Mouse (Mus musculus) forebrain, embryonic 13.5 days (tissue): ENCODE measurements around the gene Igsf21. TPM values are rescaled to one million over a fixed set of nuclear protein-coding genes. Genes with fewer than 3 reads are reported as not detected.

ENCODE experiments used
- ATAC-seq: fragments of 200-750 bp; cut with Nextera tagmentation; 2 replicates; pipeline ENCODE4 v1.8.0; 2017
- H3K27ac ChIP-seq: fragments of 300-500 bp; sonication (generic); 2 replicates; pipeline ENCODE4 v1.5.1; 2015; ENCODE audit warnings: inconsistent platforms, mild to moderate bottlenecking, moderate library complexity
- H3K27me3 ChIP-seq: fragments of 300-500 bp; sonication (generic); 2 replicates; pipeline ENCODE4 v1.6.1; 2015; ENCODE audit warnings: mild to moderate bottlenecking, inconsistent platforms
- H3K36me3 ChIP-seq: fragments of 300-500 bp; sonication (generic); 2 replicates; pipeline ENCODE4 v1.6.1; 2015; ENCODE audit warnings: mild to moderate bottlenecking, inconsistent platforms; ENCODE audit not compliant: poor library complexity, severe bottlenecking
- H3K4me1 ChIP-seq: fragments of 300-500 bp; sonication (generic); 2 replicates; pipeline ENCODE4 v1.6.1; 2015; ENCODE audit warnings: inconsistent platforms
- H3K4me2 ChIP-seq: fragments of 300-500 bp; sonication (generic); 2 replicates; pipeline ENCODE4 v1.6.1; 2015; ENCODE audit warnings: inconsistent platforms, mild to moderate bottlenecking, moderate library complexity
- H3K4me3 ChIP-seq: fragments of 300-500 bp; sonication (generic); 2 replicates; pipeline ENCODE4 v1.5.1; 2015; ENCODE audit warnings: mild to moderate bottlenecking, inconsistent platforms
- H3K9ac ChIP-seq: fragments of 300-500 bp; sonication (generic); 2 replicates; pipeline ENCODE4 v1.6.1; 2015; ENCODE audit warnings: mild to moderate bottlenecking, inconsistent platforms
- H3K9me3 ChIP-seq: fragments of 300-500 bp; sonication (generic); replicated peaks from 2 replicates; pipeline ENCODE4 v1.6.1; 2016; ENCODE audit warnings: inconsistent platforms
- WGBS: fragments of 180-500 bp; shearing (Covaris S2); methylation state at CpG from one replicate; pipeline ENCODE4 v1.1.7; 2015; 5-methylcytosine and 5-hydroxymethylcytosine counted together
- polyA plus RNA-seq: library from polyadenylated mRNA; unstranded; fragments of >200 nt; fragmentation: Nextera tagmentation; extraction: Ambion mirVana; gene quantifications from 2 replicates; pipeline ENCODE4 v1.2.1, GENCODE M21; 2015

The Igsf21 gene
- polyA plus RNA-seq, 1 experiment from 2014 or later, result 28.6 TPM

DNA sequence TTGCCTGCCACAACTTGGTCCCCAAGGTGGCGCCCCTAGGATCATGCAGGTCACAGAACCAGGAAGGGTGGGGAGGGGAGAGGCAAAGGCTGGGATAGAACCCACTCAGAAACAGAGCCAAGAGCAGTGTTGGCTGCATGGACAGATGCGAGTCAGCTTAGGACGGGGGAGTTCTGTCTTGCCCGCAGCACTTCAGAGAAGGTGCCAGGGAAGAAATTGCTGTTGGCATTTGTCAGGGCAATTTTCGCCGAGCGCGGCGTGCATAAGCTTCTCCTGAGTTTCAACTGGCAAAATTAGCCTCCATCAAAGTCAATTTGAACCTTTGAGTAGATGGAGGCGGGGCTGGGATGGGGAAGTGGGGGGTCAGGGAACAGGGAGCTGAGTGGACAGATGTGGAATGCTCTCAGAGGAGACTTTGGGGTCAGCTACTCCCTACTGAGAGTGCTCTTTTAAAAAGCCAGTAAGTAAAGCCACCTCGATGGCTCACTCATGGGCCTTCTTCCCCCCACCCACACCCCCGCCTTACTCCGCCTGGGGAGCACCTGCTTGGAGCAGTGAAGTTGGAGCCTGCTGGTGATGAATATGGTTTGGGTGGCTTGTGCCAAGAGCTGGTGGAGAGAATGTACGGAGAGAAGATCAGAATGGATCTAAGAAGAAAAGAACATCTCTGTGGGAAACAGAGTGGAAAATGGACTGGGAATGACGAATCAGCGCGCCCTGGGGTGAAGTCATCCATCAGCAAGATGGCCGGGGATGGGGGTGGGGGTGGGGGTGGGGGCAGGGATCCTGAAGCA, 12.0 kb downstream of the Igsf21 start:
- Histone ChIP-seq H3K27ac (no peak overlapping the region), H3K9me3 (no peaks in the 10 kb centered on the region), H3K36me3 (no peaks in the 10 kb centered on the region), H3K4me3 (no peak overlapping the region), H3K4me1 (peaks cover 29% of the 10 kb centered on the region), H3K4me2 (no peak overlapping the region), H3K9ac (no peak overlapping the region), H3K27me3 (0 out of 2 replicates have a peak, but pooled peaks cover 5% of the 10 kb centered on the region)
- 76% methylated on average over 18 of the region's 18 CpGs for WGBS
- ATAC-seq, result no peak

DNA sequence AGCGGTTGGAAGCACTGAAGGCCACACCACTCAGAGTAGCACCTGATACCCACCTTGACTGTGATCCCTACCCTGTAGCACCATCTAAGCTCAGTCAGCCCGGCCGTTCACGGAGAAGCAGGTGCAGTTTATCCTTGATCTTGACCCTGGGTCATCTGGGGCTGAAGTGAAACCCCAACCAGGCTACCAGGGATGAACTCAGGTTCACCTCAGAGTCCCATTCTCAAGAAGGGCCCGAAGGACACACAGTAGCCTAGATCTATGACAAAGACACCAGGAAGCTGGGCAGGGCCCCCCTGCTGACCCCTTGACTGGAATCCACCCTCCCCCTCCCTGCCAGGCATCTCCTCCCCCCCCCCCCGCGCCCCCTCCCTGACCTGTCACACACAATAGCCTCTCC, 18.7 kb downstream of the Igsf21 start:
- Histone ChIP-seq H3K27me3 (0 out of 2 replicates have a peak, but pooled peaks cover 3% of the 10 kb centered on the region), H3K27ac (no peak overlapping the region), H3K4me1 (peaks cover 43% of the 10 kb centered on the region), H3K9ac (no peak overlapping the region), H3K4me2 (no peak overlapping the region), H3K36me3 (no peaks in the 10 kb centered on the region), H3K4me3 (no peak overlapping the region), H3K9me3 (no peaks in the 10 kb centered on the region)
- 58% methylated on average over 5 of the region's 7 CpGs for WGBS
- no peak for ATAC-seq

DNA sequence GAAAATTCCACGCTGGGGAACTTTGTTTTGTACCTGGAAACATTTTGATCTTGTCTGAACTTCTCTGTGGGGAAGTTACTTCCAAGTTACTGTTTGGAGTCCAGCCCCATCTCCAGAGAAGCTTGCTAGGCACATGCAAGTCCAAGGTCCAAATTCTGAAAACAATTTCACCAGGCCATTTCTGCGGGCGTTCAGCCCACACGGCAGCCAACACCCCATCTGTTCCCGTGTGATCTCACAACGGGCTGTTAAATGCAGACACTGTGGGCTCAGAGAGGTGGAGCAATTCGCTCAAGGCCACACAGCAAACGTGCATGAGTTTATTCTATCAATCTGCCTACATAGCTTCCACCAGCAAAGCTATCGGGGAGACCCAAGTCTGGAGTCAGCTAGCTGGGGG, 21.4 kb downstream of the Igsf21 start:
- no peak for ATAC-seq
- Histone ChIP-seq H3K27me3 (no peaks in the 10 kb centered on the region), H3K27ac (no peak overlapping the region), H3K36me3 (no peaks in the 10 kb centered on the region), H3K9ac (no peak overlapping the region), H3K4me1 (peaks cover 68% of the 10 kb centered on the region), H3K9me3 (no peaks in the 10 kb centered on the region), H3K4me2 (no peak overlapping the region), H3K4me3 (no peak overlapping the region)
- WGBS, result 79% methylated on average over 9 of the region's 9 CpGs

DNA sequence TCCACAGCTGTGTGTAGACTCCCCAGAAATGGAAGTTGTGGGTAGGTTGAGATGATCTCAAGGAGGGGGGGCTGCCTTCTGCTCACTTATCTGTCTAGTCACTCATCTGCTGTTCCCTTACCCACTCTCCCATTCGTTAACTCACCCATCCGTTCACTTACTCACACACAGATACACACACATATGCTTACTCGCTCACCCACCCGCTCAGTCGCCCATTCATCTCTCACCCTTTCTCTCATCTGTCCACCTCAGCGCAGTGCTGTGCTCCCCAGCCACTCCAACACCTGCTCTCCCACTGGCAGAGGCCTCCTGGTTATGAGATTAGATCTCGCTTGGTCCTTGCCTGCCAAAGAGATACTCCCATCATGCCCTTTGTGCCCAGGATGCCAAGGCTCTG, 22.1 kb downstream of the Igsf21 start:
- Histone ChIP-seq H3K27me3 (no peaks in the 10 kb centered on the region), H3K9ac (no peak overlapping the region), H3K36me3 (no peaks in the 10 kb centered on the region), H3K4me1 (peaks cover 71% of the 10 kb centered on the region), H3K4me3 (no peak overlapping the region), H3K27ac (no peak overlapping the region), H3K9me3 (no peaks in the 10 kb centered on the region), H3K4me2 (no peak overlapping the region)
- 81% methylated on average over 7 of the region's 7 CpGs for WGBS
- no peak; the same call in 1 of the 2 replicates for ATAC-seq

DNA sequence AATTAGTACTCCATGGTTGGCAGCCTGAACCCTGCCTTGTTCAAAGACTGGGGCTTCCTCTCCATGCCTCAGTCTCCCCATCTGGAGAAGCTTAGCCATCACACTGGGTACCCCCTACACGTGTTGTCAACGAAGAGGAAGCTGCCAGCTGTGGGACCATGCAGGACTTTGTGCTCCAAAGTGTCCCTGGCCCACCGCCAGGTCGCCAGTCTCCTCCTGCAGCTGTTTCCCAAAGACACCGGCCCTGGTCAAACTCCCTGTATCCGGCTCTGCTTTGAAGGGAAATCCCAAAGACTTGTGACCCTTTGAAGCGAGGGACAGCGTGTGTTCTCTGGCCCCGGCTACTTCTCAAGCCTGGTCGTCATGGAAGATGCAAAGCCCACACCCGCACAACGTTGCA, 23.5 kb downstream of the Igsf21 start:
- no peak for ATAC-seq
- no peaks in the 10 kb centered on the region for H3K27me3 ChIP-seq
- H3K4me3 ChIP-seq, result no peak overlapping the region
- H3K27ac ChIP-seq, result no peak overlapping the region
- WGBS, result 64% methylated on average over 12 of the region's 12 CpGs
- H3K9ac ChIP-seq, result no peak overlapping the region
- H3K4me1 ChIP-seq, result peaks cover 77% of the 10 kb centered on the region
- no peaks in the 10 kb centered on the region for H3K36me3 ChIP-seq
- no peaks in the 10 kb centered on the region for H3K9me3 ChIP-seq
- H3K4me2 ChIP-seq, result no peak overlapping the region

DNA sequence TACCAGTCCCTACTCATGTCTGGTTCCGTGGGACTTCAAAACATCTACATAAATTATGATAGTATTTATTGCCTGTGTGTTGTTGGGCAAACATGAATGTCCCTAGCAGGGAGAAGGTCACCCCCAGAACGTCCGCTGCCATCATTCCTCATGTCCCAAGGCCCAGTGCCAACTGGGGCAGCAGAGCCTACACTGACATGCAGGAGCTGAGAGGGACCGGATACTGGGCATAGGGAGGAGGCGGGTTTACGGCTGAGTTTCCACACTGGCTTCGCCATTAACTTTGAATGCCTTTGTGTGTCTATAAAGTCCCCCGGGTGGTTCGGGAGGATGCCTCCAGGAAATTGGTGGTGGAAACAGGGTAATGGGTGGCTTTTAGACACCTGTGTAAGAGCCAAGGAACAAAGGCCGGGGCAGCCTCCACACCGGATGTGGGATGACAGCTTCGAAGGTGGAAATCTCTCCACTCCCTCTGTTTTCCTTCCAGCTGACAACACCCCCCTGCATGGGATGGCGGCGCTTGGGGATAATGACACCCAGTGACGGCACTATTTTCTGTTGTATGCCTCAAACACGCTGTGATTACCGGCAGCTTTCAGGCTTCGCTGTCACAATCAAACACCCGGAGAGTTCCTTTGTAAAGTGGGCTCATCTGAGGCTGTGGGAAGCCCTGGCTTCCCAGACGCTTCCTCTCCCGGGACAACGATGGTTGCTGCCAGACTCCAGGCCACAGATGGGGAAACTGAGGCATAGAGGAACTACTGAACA, 26.1 kb downstream of the Igsf21 start:
- 35% methylated on average over 22 of the region's 22 CpGs for WGBS
- Histone ChIP-seq H3K36me3 (no peaks in the 10 kb centered on the region), H3K4me3 (no peak overlapping the region), H3K27ac (peak overlapping the region; percentile 72), H3K9me3 (no peaks in the 10 kb centered on the region), H3K27me3 (no peaks in the 10 kb centered on the region), H3K9ac (peak overlapping the region; percentile 34; the same call in 1 of the 2 replicates), H3K4me1 (peaks cover 74% of the 10 kb centered on the region), H3K4me2 (no peak overlapping the region)
- ATAC-seq, result no peak

DNA sequence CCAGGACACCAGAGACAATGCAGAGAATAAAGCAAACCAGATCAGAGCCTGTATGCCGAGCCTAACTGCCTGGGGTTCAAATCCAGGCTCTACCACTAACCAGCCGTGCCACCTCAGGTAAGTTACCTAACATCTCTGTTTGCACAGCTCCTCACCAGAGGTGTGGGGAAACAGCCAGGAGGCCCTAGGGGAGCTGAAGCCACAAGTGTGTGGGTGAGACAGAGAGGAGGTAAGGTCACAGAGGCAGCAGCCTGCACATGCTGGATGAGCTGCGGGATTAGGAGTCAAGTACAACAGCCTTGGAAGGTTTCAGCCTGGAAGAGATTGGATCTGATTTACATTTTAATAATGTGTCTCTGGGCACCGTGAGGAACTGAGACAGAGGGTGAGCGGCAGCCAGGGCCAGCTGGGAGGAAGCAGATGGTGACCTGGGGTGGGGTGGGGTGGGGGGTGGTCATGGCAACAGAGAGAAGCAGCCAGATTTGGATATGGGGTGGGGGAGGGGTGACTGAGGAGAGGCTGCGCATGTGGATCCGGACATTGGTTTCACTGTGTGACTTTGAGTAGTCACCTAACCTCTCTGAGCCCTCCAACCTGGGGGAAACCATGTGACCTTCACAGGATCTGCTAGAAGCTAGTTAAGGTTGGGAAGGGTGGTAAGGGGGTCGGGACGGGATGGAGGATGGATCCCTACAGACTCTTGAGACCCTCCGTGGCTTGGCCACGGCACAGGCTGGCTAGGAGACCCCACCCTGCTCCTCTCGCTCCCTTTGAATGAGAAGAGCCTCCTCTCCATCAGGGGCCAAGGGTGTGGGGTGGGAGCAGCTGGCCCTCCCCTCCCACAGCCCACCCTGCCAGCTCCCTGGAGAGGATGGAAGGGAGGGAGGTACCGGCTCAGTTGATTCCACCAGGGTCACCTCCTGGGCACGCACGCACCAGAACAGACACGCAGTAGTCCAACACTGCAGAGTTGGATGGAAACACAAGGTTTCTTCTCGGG, 27.4 kb downstream of the Igsf21 start:
- Histone ChIP-seq H3K9ac (no peak overlapping the region), H3K4me2 (no peak overlapping the region; the same call in 1 of the 2 replicates), H3K9me3 (no peaks in the 10 kb centered on the region), H3K4me1 (peaks cover 76% of the 10 kb centered on the region), H3K27me3 (no peaks in the 10 kb centered on the region), H3K4me3 (no peak overlapping the region), H3K36me3 (no peaks in the 10 kb centered on the region), H3K27ac (peak overlapping the region; percentile 85)
- 57% methylated on average over 16 of the region's 17 CpGs for WGBS
- peak; percentile 56 for ATAC-seq

DNA sequence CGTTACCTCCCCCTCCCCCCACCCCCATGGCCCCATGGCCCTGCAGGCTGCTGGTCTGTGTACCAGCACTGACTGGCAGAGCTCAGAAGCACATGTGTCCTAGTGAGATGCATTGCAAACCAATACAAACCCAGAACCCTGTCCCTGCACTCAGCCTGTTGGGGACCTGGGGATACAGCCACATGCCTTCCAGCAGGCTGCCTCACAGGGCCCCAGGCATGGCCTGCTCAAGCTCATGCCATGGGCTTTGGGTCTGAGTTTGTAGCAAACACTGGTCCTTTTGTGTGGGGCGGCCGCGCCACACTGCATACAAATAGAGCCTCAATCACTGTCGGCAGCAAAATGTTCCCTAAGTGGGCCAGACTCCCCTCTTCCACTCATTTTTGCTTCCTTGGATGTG, 28.2 kb downstream of the Igsf21 start:
- Histone ChIP-seq H3K9me3 (no peaks in the 10 kb centered on the region), H3K4me1 (peaks cover 77% of the 10 kb centered on the region), H3K4me3 (no peak overlapping the region), H3K9ac (peak overlapping the region; percentile 26; the same call in 1 of the 2 replicates), H3K27me3 (no peaks in the 10 kb centered on the region), H3K4me2 (no peak overlapping the region), H3K36me3 (no peaks in the 10 kb centered on the region), H3K27ac (peak overlapping the region; percentile 85)
- ATAC-seq, result peak; percentile 66
- 18% methylated on average over 5 of the region's 5 CpGs for WGBS

DNA sequence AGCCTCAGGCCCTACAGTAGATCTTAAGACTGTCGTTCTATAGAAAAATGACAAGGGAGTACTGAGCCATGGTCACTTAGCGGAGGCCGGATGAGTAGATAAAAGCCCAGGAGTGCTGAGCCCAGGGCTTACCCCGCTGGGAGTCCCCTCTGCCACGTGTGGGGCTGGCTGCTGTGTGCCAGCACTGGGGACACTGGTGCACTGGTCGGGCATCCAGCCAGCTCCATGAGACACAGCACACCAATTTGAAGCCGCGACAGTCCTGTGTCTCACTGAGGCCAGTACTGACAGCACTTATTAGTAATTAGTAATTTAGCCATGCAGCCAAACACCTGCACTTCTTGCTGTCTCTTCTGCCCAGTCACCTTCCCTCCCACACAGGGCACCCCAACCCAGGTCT, 28.6 kb downstream of the Igsf21 start:
- peaks cover 76% of the 10 kb centered on the region for H3K4me1 ChIP-seq
- peak; percentile 50 for ATAC-seq
- no peak overlapping the region for H3K4me2 ChIP-seq
- peak overlapping the region; percentile 26; the same call in 1 of the 2 replicates for H3K9ac ChIP-seq
- 35% methylated on average over 8 of the region's 8 CpGs for WGBS
- no peaks in the 10 kb centered on the region for H3K9me3 ChIP-seq
- peak overlapping the region; percentile 85 for H3K27ac ChIP-seq
- H3K36me3 ChIP-seq, result no peaks in the 10 kb centered on the region
- no peaks in the 10 kb centered on the region for H3K27me3 ChIP-seq
- H3K4me3 ChIP-seq, result no peak overlapping the region

DNA sequence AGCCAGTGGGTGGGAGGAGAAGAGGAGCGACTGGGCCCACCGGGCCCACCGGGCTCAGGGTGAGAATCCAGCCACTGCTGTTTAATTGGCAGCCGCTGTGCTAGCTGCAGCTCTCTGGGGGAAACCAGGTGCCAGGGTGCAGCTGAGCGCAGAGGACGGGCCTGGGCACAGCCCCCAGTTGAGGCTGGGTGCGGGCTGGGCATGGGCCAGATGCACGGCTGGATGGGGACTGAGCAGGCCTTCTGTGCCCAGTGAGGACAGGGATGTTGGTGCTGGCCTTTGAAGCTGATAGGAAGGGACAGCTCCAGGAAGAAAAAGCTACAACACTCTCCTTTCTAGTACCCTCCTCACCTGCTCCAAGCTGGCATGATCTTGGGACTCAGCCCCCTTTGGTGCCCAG, 30.5 kb downstream of the Igsf21 start:
- no peaks in the 10 kb centered on the region for H3K36me3 ChIP-seq
- H3K4me1 ChIP-seq, result peaks cover 74% of the 10 kb centered on the region
- H3K27ac ChIP-seq, result no peak overlapping the region
- no peaks in the 10 kb centered on the region for H3K27me3 ChIP-seq
- H3K9ac ChIP-seq, result no peak overlapping the region
- H3K4me2 ChIP-seq, result no peak overlapping the region
- H3K4me3 ChIP-seq, result no peak overlapping the region
- 79% methylated on average over 8 of the region's 8 CpGs for WGBS
- ATAC-seq, result no peak
- no peaks in the 10 kb centered on the region for H3K9me3 ChIP-seq

DNA sequence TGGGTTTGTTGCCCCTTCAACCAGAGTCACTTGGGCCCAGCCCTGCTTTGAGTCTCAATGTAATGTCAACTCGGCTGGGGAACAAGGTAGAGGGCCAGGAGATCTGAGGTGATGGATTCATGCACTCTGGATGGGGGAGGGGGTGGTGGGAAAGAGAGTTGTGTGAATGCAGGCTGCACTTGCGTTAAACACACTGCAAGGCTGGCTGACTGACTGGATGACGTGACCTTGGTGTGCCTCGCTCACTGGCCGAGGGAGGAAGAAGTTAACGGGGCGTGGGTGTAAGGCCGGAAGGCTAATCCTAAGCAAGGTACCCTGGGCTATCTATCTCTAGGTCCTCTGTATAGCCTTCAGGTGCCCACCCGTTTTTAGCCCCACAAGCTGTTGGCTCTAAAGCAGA, 31.4 kb downstream of the Igsf21 start:
- no peaks in the 10 kb centered on the region for H3K9me3 ChIP-seq
- H3K4me1 ChIP-seq, result peaks cover 74% of the 10 kb centered on the region
- no peak for ATAC-seq
- no peaks in the 10 kb centered on the region for H3K36me3 ChIP-seq
- no peak overlapping the region for H3K27ac ChIP-seq
- H3K27me3 ChIP-seq, result no peaks in the 10 kb centered on the region
- H3K4me2 ChIP-seq, result no peak overlapping the region
- no peak overlapping the region for H3K4me3 ChIP-seq
- no peak overlapping the region for H3K9ac ChIP-seq
- WGBS, result 77% methylated on average over 9 of the region's 9 CpGs
